Mouse (Mus musculus): Measurements from ENCODE around the gene Gpr87.

Gene Gpr87

GRCm38 (mm10) chr3:59139651-59140051 lies 55.3 kb downstream of the Gpr87 start:
- DNase-seq (ENCODE audit: low spot score) = no peak

- DNase-seq (ENCODE audit: low spot score) = no peak
These were observed 55.9 kb downstream of the Gpr87 start for GRCm38 (mm10) chr3:59138946-59139468.

GRCm38 (mm10) chr3:59135911-59136653 lies 58.8 kb downstream of the Gpr87 start:
- no peak for DNase-seq (ENCODE audit: low spot score)

GRCm38 (mm10) chr3:59133189-59133588 lies 61.7 kb downstream of the Gpr87 start:
- DNase-seq (ENCODE audit: low spot score) = no peak

GRCm38 (mm10) chr3:59131966-59132365 lies 62.9 kb downstream of the Gpr87 start:
- no peak for DNase-seq (ENCODE audit: low spot score)

- DNase-seq (ENCODE audit: low spot score) = no peak
These were observed 63.8 kb downstream of the Gpr87 start for GRCm38 (mm10) chr3:59131081-59131480.

GRCm38 (mm10) chr3:59130431-59130830 lies 64.5 kb downstream of the Gpr87 start:
- DNase-seq (ENCODE audit: low spot score) = no peak

GRCm38 (mm10) chr3:59129547-59129946 lies 65.4 kb downstream of the Gpr87 start:
- no peak for DNase-seq (ENCODE audit: low spot score)

Data from left cerebral cortex, adult 11 months (tissue).